Mouse (Mus musculus) lung, adult 2 months (tissue): ENCODE results near the gene Sfxn5.

Experiments used
- CTCF ChIP-seq: fragments of 200-500 bp; IDR thresholded peaks from 2 replicates; pipeline ENCODE4 v1.5.1; 2011; ENCODE audit warnings: mild to moderate bottlenecking, low read length, control low read depth; ENCODE audit not compliant: insufficient read depth
- POLR2A ChIP-seq: fragments of 200-500 bp; IDR thresholded peaks from 2 replicates; pipeline ENCODE4 v1.6.1; 2011; ENCODE audit warnings: low read depth, mild to moderate bottlenecking, control low read depth, low read length, borderline replicate concordance; ENCODE audit errors: extremely low read depth

DNA sequence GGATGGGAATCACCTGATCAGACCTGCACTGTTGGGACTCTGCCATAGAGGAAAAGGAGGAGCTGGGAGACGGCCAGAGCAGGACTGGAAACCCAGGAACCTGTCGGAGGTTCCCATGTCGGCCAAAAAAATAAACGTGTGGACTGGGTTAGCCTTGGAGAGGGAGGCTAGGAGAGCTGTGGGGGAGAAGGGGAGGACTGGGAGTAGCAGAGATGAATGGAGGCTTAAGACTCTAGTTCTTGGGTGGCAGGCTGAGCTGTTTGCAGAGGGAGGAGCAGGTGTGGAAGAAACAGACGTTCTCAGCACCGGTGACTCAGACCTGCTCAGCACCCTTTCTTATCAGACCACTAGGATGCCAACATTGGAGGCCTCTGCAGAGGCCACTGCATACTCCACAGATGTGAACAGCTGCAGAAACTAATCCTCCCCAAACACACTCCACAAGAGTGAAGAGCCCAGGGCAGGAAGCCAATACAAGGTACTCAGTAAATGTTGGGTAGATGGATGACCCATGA lies 1.9 kb downstream of the Sfxn5 start:
- TF ChIP-seq CTCF (no peak), POLR2A (no peak)
